Mouse (Mus musculus) heart, embryonic 16.5 days (tissue): Measurements from ENCODE around the gene Cyp2c23. TPM values are rescaled to one million over a fixed set of nuclear protein-coding genes. Genes with fewer than 3 reads are reported as not detected.

Experiments
- ATAC-seq: fragments of 200-750 bp; cut with Nextera tagmentation; replicated peaks from 2 replicates; pipeline ENCODE4 v1.8.0; 2017; ENCODE audit warnings: moderate number of reproducible peaks; ENCODE audit not compliant: insufficient read depth, low FRiP score; ENCODE audit errors: extremely low read depth
- H3K27ac ChIP-seq: fragments of 300-500 bp; sonication (generic); 2 replicates; pipeline ENCODE4 v1.5.1; 2014; ENCODE audit warnings: mild to moderate bottlenecking, low read length, control low read depth, moderate library complexity
- H3K27me3 ChIP-seq: fragments of 300-500 bp; sonication (generic); 2 replicates; pipeline ENCODE4 v1.6.1; 2014; ENCODE audit warnings: low read length, mixed read lengths; ENCODE audit not compliant: control insufficient read depth, insufficient read depth
- H3K36me3 ChIP-seq: fragments of 300-500 bp; sonication (generic); 2 replicates; pipeline ENCODE4 v1.6.1; 2014; ENCODE audit not compliant: control insufficient read depth, insufficient read depth
- H3K4me1 ChIP-seq: fragments of 300-500 bp; sonication (generic); 2 replicates; pipeline ENCODE4 v1.6.1; 2014; ENCODE audit warnings: low read length, mixed read lengths; ENCODE audit not compliant: control insufficient read depth, insufficient read depth
- H3K4me2 ChIP-seq: fragments of 300-500 bp; sonication (generic); 2 replicates; pipeline ENCODE4 v1.6.1; 2014; ENCODE audit warnings: low read depth, mild to moderate bottlenecking, control low read depth, low read length
- H3K4me3 ChIP-seq: fragments of 300-500 bp; sonication (generic); 2 replicates; pipeline ENCODE4 v1.5.1; 2014; ENCODE audit warnings: mild to moderate bottlenecking, control low read depth, low read length
- H3K9ac ChIP-seq: fragments of 300-500 bp; sonication (generic); 2 replicates; pipeline ENCODE4 v1.6.1; 2014; ENCODE audit warnings: low read length, control low read depth
- H3K9me3 ChIP-seq: fragments of 300-500 bp; sonication (generic); replicated peaks from 2 replicates; pipeline ENCODE4 v1.6.1; 2016; ENCODE audit warnings: low read length; ENCODE audit not compliant: control insufficient read depth
- WGBS: fragments of 180-500 bp; shearing (Covaris S2); extraction: QIAGEN DNeasy Blood & Tissue Kit; methylation state at CpG from one replicate; pipeline ENCODE4 v1.1.7; 2014; 5-methylcytosine and 5-hydroxymethylcytosine counted together
- polyA plus RNA-seq: library from polyadenylated mRNA; unstranded; fragments of >200 nt; fragmentation: Nextera tagmentation; extraction: Ambion mirVana; gene quantifications from 2 replicates; pipeline ENCODE4 v1.2.1, GENCODE M21; 2015

Gene Cyp2c23
- polyA plus RNA-seq, 1 experiment from 2014 or later: not detected

DNA sequence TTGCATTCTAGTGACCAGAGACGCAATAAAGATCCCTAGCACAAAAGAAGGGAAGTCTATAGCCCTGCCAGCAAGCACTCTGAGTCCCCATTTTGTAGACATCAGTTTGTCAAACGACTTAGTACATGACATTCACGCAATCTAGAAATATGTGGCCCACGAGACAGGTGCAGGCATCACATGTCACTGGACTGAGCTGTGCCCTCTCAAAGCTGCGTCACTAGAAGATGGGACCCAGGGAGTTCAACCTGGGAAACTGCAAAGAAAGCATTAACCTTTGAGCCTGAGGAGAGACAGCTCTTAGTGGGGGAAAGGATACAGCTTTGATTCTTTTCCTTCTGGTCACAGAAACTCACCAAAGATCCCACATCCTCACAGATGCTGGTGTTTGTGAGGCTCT lies 73.7 kb downstream of the Cyp2c23 start:
- Histone ChIP-seq H3K9me3 (no peaks in the 10 kb centered on the region), H3K4me2 (no peak overlapping the region), H3K4me3 (no peak overlapping the region), H3K4me1 (no peaks in the 10 kb centered on the region), H3K9ac (no peak overlapping the region), H3K27ac (no peak overlapping the region), H3K27me3 (no peaks in the 10 kb centered on the region), H3K36me3 (no peaks in the 10 kb centered on the region)
- ATAC-seq: no peak
- WGBS: 67% methylated on average over 5 of the region's 5 CpGs

Other genes with a start within 250 kb of the Cyp2c23 start
- gene Abcc2, start 247.0 kb downstream of the Cyp2c23 start, polyA plus RNA-seq: 0.11 TPM in 1 of 2 replicates, not detected in the other
- 8.5 and 9.8 TPM in 2 replicates for gene Dnmbp, start 89.0 kb downstream of the Cyp2c23 start, polyA plus RNA-seq
- 0.45 and 0.57 TPM in 2 replicates for gene Cpn1, start 42.7 kb downstream of the Cyp2c23 start, polyA plus RNA-seq
- gene Erlin1, start 40.6 kb upstream of the Cyp2c23 start, polyA plus RNA-seq: 16.1 and 16.3 TPM in 2 replicates
- gene Chuk, start 78.3 kb upstream of the Cyp2c23 start, polyA plus RNA-seq: 28.0 and 31.5 TPM in 2 replicates
- gene Cwf19l1, start 106.7 kb upstream of the Cyp2c23 start, polyA plus RNA-seq: 17.1 and 19.9 TPM in 2 replicates
- gene Bloc1s2, start 117.2 kb upstream of the Cyp2c23 start, polyA plus RNA-seq: 50.0 and 63.3 TPM in 2 replicates
- 0.04 TPM in 1 of 2 replicates, not detected in the other for gene Pkd2l1, start 163.2 kb upstream of the Cyp2c23 start, polyA plus RNA-seq
- gene Scd3, start 174.1 kb upstream of the Cyp2c23 start, polyA plus RNA-seq: 0.16 and 0.40 TPM in 2 replicates